Mouse (Mus musculus) midbrain, embryonic 14.5 days (tissue): ENCODE data around the gene Utp11. TPM values are rescaled to one million over a fixed set of nuclear protein-coding genes. Genes with fewer than 3 reads are reported as not detected.
A peak's percentile ranks its signal among the peaks of the same experiment; 100 is the strongest.
"Not testable (repeated sequence)": the region's sequence is repeated elsewhere in the genome, so short reads cannot be mapped to it uniquely, and the experiment has no call there.

Experiments
- ATAC-seq: fragments of 200-750 bp; cut with Nextera tagmentation; 2 replicates; pipeline ENCODE4 v1.8.0; 2017; ENCODE audit warnings: moderate number of reproducible peaks, moderate library complexity; ENCODE audit not compliant: low FRiP score, low TSS enrichment
- DNase-seq: peaks from one replicate; pipeline ENCODE4 v3.0.0-alpha.2; 2015
- H3K27ac ChIP-seq: fragments of 300-500 bp; sonication (generic); replicated peaks from 2 replicates; pipeline ENCODE4 v1.5.1; 2014; ENCODE audit warnings: mild to moderate bottlenecking, low read depth, low read length, moderate library complexity
- H3K27me3 ChIP-seq: fragments of 300-500 bp; sonication (generic); 2 replicates; pipeline ENCODE4 v1.6.1; 2014; ENCODE audit warnings: low read length, control low read depth, mixed read lengths; ENCODE audit not compliant: control insufficient read depth, insufficient read depth
- H3K36me3 ChIP-seq: fragments of 300-500 bp; sonication (generic); 2 replicates; pipeline ENCODE4 v1.6.1; 2014; ENCODE audit warnings: low read length, control low read depth; ENCODE audit not compliant: control insufficient read depth, insufficient read depth
- H3K4me1 ChIP-seq: fragments of 300-500 bp; sonication (generic); 2 replicates; pipeline ENCODE4 v1.6.1; 2014; ENCODE audit warnings: mild to moderate bottlenecking, antibody characterized with exemption, low read length, control low read depth; ENCODE audit not compliant: control insufficient read depth, insufficient read depth
- H3K4me2 ChIP-seq: fragments of 300-500 bp; sonication (generic); 2 replicates; pipeline ENCODE4 v1.6.1; 2014; ENCODE audit warnings: mild to moderate bottlenecking, low read length, moderate library complexity
- H3K4me3 ChIP-seq: fragments of 300-500 bp; sonication (generic); replicated peaks from 2 replicates; pipeline ENCODE4 v1.5.1; 2014; ENCODE audit warnings: low read depth, low read length
- H3K9ac ChIP-seq: fragments of 300-500 bp; sonication (generic); replicated peaks from 2 replicates; pipeline ENCODE4 v1.6.1; 2014; ENCODE audit warnings: mild to moderate bottlenecking, low read length, moderate library complexity
- H3K9me3 ChIP-seq: fragments of 300-500 bp; sonication (generic); 2 replicates; pipeline ENCODE4 v1.6.1; 2016; ENCODE audit warnings: low read length, control low read depth, mixed read lengths; ENCODE audit not compliant: control insufficient read depth
- WGBS: fragments of 180-500 bp; shearing (Covaris S2); extraction: QIAGEN DNeasy Blood & Tissue Kit; methylation state at CpG from one replicate; pipeline ENCODE4 v1.1.7; 2014; 5-methylcytosine and 5-hydroxymethylcytosine counted together
- polyA plus RNA-seq: library from polyadenylated mRNA; unstranded; fragments of >200 nt; fragmentation: Nextera tagmentation; extraction: Ambion mirVana; gene quantifications from 2 replicates; pipeline ENCODE4 v1.2.1, GENCODE M21; 2014

The Utp11 gene
- polyA plus RNA-seq, 1 experiment from 2014 or later = 38.2 TPM

- Histone ChIP-seq H3K9me3 (no peaks in the 10 kb centered on the region), H3K4me3 (no peak overlapping the region), H3K27ac (no peak overlapping the region), H3K9ac (no peak overlapping the region), H3K36me3 (peaks cover 79% of the 10 kb centered on the region), H3K27me3 (no peaks in the 10 kb centered on the region), H3K4me1 (peaks cover 6% of the 10 kb centered on the region), H3K4me2 (no peak overlapping the region)
- 97% methylated on average over 4 of the region's 4 CpGs for WGBS
- ATAC-seq (no peak), DNase-seq (no peak)
Measured at GRCm38 (mm10) chr4:124719101-124719500, 25.7 kb upstream of the Utp11 start.

- peak within 1 kb of the TSS; percentile 84 for H3K9ac ChIP-seq
- H3K9me3 ChIP-seq = no peaks in the 10 kb centered on the region
- peak; percentile 93 for ATAC-seq
- peak within 1 kb of the TSS; percentile 90 for H3K4me2 ChIP-seq
- H3K4me1 ChIP-seq = peaks cover 9% of the 10 kb centered on the region
- peaks cover 38% of the 10 kb centered on the region for H3K36me3 ChIP-seq
- under 1% methylated on average over 57 of the region's 57 CpGs for WGBS
- DNase-seq = peak; percentile 98
- peak within 1 kb of the TSS; percentile 86 for H3K4me3 ChIP-seq
- H3K27me3 ChIP-seq = peaks cover 5% of the 10 kb centered on the region
- peak within 1 kb of the TSS; percentile 67 for H3K27ac ChIP-seq
Measured at GRCm38 (mm10) chr4:124714545-124715481, 21.4 kb upstream of the Utp11 start, which contains the start of gene Sf3a3. TSS of gene Sf3a3 (plus strand) at chr4:124714776.

GRCm38 (mm10) chr4:124713850-124714249, 20.4 kb upstream of the Utp11 start:
- Histone ChIP-seq H3K27me3 (peaks cover 15% of the 10 kb centered on the region), H3K4me1 (peaks cover 12% of the 10 kb centered on the region), H3K36me3 (peaks cover 28% of the 10 kb centered on the region)
- H3K4me3 ChIP-seq, DNase-seq, ATAC-seq, H3K9me3 ChIP-seq, H3K9ac ChIP-seq, H3K27ac ChIP-seq, H3K4me2 ChIP-seq: not testable (repeated sequence)
- WGBS = 75% methylated on average over 4 of the region's 5 CpGs

GRCm38 (mm10) chr4:124712618-124713017, 19.2 kb upstream of the Utp11 start:
- H3K4me1 ChIP-seq = peaks cover 15% of the 10 kb centered on the region
- WGBS = 83% methylated on average over 6 of the region's 6 CpGs
- H3K4me2 ChIP-seq = no peak overlapping the region
- DNase-seq = no peak
- peaks cover 15% of the 10 kb centered on the region for H3K27me3 ChIP-seq
- H3K27ac ChIP-seq = no peak overlapping the region
- H3K9me3 ChIP-seq = no peaks in the 10 kb centered on the region
- no peak overlapping the region for H3K9ac ChIP-seq
- peaks cover 16% of the 10 kb centered on the region for H3K36me3 ChIP-seq
- ATAC-seq = no peak
- no peak overlapping the region for H3K4me3 ChIP-seq

- Histone ChIP-seq H3K36me3 (no peaks in the 10 kb centered on the region), H3K4me1 (peaks cover 15% of the 10 kb centered on the region), H3K9ac (no peak overlapping the region), H3K27me3 (peaks cover 15% of the 10 kb centered on the region), H3K9me3 (no peaks in the 10 kb centered on the region), H3K4me3 (no peak overlapping the region), H3K27ac (no peak overlapping the region), H3K4me2 (no peak overlapping the region)
- ATAC-seq (no peak), DNase-seq (peak; percentile 79)
- WGBS = 14% methylated on average over 5 of the region's 5 CpGs
Measured at GRCm38 (mm10) chr4:124710776-124711291, 17.4 kb upstream of the Utp11 start.

GRCm38 (mm10) chr4:124709961-124710446, 16.6 kb upstream of the Utp11 start:
- H3K27me3 ChIP-seq = peaks cover 15% of the 10 kb centered on the region
- H3K27ac ChIP-seq = no peak overlapping the region
- 4% methylated on average over 18 of the region's 18 CpGs for WGBS
- no peaks in the 10 kb centered on the region for H3K36me3 ChIP-seq
- peak overlapping the region; percentile 42 for H3K4me2 ChIP-seq
- H3K4me3 ChIP-seq = no peak overlapping the region
- 0 out of 2 replicates have a peak, but pooled peaks cover 9% of the 10 kb centered on the region for H3K4me1 ChIP-seq
- no peak for ATAC-seq
- no peaks in the 10 kb centered on the region for H3K9me3 ChIP-seq
- peak; percentile 31 for DNase-seq
- H3K9ac ChIP-seq = no peak overlapping the region

GRCm38 (mm10) chr4:124708518-124709477, 15.4 kb upstream of the Utp11 start:
- H3K4me1 ChIP-seq = peaks cover 15% of the 10 kb centered on the region
- peak overlapping the region; percentile 21 for H3K4me3 ChIP-seq
- ATAC-seq = no peak; the same call in 1 of the 2 replicates
- WGBS = 3% methylated on average over 41 of the region's 41 CpGs
- H3K4me2 ChIP-seq = peak overlapping the region; percentile 47
- H3K27ac ChIP-seq = no peak overlapping the region
- H3K36me3 ChIP-seq = no peaks in the 10 kb centered on the region
- H3K27me3 ChIP-seq = peaks cover 15% of the 10 kb centered on the region
- peak; percentile 72 for DNase-seq
- no peaks in the 10 kb centered on the region for H3K9me3 ChIP-seq
- H3K9ac ChIP-seq = 0 out of 2 replicates have a peak overlapping the region, but pooled peaks have one; percentile 25

GRCm38 (mm10) chr4:124708200-124708517, 14.8 kb upstream of the Utp11 start:
- not testable (repeated sequence) for ATAC-seq, H3K4me2 ChIP-seq

More at GRCm38 (mm10) chr4:124708200-124708517, 14.8 kb upstream of the Utp11 start:
- Histone ChIP-seq H3K4me1 (peaks cover 15% of the 10 kb centered on the region), H3K27me3 (peaks cover 15% of the 10 kb centered on the region)
- H3K9ac ChIP-seq, H3K36me3 ChIP-seq, DNase-seq, H3K4me3 ChIP-seq, H3K27ac ChIP-seq, H3K9me3 ChIP-seq: not testable (repeated sequence)
- WGBS = 7% methylated on average over 1 of the region's 1 CpGs
